Mouse (Mus musculus) R1 (cell line): ENCODE data around the gene Mthfr.

ENCODE experiments used
- DNase-seq: peaks from one replicate; pipeline ENCODE4 v3.0.0-alpha.2; 2018; ENCODE audit warnings: low read depth, low spot score

Gene Mthfr

DNA sequence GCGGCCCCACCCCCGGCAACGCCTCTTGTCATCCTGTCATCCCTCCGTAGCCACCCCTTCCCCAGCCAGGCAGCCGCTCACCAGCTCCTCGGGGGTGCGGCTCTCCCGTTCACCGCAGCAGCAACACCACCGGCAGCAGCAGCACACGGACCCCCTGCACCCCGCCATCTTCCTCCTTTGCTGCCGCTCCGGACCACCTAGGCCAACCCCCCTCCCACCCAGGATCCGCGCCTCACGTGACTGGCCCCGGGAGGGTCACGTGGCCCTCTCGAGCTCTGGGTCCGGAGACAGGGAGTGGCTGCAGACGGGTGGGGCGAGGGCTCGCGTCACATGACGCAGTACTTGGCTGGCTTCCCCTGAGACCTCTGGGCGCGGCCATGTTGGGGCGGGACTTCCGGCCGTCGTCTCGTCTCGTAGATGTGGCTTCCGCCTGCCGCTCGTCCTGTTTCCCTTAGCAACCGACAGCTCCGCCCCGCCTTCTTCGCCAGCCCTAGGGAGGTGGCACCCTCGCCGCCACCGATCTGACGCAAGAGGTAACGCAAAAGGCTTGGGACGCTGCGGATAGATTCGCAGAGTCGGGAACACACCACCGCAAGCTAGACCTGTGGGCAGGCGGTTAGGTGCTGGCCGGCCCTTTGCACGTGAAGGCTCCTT lies at the start of gene Mthfr, which contains the start of gene Clcn6:
Gene Mthfr, plus strand, starts transcription at position 478 of the 654 bp plus-strand sequence.
Gene Clcn6, minus strand, starts transcription at position 222 of the 654 bp plus-strand sequence.
- DNase-seq, result peak; percentile 99

DNA sequence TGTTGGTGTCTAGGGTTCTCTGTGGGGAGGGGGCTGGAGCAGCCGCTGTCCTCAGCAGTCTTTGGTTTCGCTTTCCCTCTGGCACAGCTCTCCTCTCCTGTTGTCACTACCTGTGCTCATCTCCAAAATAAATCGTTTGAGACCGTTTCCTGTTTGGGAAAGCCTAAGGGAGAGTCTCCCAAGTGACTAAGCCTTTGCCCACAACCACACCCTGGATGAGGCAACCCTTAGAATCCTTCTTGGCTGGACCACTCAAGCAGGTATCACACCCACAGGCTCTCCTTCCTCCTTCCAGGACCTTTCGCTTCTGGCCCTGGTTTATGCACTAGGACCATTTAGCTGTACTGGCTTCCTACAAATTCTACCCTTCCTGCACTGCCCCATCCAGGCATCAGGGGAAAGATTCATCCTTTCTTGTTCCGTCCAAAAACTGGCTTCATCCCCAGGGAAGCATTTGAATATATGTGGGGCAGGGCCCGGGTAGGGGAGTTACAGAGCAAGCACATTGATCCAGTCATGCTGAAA lies 45.2 kb upstream of the Mthfr start:
- no peak for DNase-seq

DNA sequence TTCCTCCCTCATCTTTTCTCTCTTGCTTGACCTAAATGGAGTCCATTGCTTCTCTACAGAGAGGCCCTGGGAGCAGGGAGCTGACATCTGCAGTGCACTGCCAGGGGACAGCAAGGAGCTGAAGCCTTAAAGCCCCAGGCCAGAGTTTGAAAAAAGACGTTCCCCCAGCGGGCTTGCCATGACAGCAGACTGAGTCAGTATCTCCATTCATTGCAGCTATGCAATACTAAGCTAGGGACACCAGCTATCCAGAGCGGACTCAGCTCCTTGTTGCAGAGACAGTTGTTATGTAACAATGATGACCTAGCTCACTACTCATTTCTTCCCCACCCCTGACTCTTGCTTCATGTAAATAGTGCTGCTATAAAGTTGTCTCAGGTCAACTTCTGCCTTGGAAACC lies 43.6 kb upstream of the Mthfr start:
- no peak for DNase-seq

DNA sequence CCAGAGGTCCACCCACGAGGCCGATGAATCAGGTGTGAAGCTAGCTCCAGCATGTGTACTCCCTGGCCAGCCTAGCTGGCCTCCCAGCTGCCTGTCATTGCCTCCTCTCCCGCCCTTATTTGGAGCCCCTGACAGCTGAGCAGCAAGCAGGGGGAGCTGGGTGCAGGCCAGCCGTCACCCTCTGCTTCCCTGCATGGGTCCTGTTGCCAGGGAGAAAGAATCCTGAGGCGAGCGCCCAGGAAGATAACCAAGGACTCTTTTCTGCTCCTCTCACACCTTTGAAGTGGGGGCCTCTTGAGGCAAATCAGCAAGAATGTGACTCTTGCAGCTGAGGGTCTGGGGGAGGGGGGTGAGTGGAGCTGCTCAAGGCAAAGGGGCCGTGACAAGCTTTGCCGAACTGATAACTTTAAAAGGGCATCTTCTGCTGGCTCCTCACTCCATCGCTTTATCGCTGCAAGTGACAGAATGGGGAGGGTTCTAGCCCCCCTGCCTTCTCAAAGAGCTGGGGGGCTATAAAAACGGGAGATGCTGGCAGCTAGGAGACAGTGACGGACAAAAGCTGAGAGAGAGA lies 38.6 kb upstream of the Mthfr start, which contains the start of gene Nppa:
Gene Nppa, plus strand, starts transcription at position 521 of the 571 bp plus-strand sequence.
- no peak for DNase-seq

DNA sequence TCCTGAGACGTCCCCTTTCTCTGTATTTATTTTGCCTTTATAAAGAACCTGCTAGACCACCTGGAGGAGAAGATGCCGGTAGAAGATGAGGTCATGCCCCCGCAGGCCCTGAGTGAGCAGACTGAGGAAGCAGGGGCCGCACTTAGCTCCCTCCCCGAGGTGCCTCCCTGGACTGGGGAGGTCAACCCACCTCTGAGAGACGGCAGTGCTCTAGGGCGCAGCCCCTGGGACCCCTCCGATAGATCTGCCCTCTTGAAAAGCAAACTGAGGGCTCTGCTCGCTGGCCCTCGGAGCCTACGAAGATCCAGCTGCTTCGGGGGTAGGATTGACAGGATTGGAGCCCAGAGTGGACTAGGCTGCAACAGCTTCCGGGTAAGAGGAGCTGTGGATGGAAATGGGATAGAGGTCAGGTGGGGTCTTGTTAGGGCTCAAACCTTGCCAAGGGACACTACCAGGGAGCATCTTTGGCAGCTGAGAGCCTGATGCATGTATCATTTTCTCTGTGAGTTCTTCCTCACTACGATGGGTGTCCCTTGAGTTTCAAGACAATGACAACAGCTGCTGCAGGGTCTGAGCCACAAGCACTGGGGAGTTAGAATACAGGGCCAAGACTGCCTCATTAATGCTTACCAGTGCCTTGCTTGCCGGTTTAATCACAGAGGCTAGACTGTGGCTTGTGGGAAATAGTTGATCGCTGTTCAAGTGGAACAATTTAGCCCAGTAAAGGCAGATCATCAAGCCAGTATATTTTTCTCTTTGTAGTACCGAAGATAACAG lies 37.7 kb upstream of the Mthfr start:
- DNase-seq, result no peak

DNA sequence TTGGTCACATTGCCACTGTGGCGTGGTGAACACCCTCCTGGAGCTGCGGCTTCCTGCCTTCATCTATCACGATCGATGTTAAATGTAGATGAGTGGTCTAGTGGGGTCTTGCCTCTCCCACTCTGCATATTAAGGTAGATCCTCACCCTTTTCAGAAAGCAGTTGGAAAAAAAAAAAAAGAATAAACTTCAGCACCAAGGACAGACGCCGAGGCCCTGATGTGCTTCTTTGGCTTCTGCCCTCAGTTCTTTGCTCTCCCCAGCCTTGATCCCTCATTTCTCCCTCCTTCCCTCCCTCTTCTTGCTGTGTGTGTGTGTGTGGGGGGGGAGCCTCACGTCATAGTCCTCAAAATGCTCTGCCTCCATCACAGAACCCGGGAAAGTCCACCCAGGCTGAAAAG lies 37.0 kb upstream of the Mthfr start:
- DNase-seq, result no peak

DNA sequence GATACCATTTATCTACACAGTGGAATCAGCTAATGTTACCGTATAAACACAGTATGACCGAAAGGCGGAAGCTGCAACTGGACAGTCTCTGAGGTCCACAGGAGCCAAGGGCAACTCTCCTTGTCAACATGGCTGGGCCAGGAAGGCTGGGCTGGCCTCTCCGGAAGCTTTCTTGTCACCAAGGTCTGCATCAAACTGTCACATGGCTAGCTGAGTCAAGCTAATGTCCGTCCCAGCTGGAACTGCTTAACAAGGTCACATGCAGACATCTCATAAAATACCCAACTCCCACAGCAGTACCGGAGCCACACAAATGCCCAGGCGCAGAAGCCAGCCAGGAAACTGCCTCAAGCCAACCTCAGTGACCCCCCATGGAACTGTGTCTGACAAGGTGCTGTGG lies 34.5 kb upstream of the Mthfr start:
- DNase-seq, result no peak

DNA sequence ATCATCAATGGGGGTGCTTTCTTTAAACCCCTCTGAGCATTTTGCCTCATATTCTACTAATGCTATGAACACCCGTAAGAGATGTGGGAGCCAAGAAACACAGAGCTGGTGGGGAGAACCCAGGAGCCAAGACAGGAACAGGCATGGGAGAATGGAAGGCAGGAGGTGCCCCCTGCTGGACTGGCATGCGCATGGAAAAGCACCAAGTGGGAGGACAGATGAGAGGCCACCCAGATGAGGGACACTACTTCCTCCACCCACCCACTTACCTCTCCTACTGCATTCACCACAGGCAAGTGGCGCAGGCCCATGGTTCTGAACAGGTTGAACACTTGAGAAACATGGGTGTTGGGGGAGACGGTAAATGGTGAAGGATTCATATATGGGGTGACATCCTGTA lies 30.5 kb upstream of the Mthfr start:
- no peak for DNase-seq

DNA sequence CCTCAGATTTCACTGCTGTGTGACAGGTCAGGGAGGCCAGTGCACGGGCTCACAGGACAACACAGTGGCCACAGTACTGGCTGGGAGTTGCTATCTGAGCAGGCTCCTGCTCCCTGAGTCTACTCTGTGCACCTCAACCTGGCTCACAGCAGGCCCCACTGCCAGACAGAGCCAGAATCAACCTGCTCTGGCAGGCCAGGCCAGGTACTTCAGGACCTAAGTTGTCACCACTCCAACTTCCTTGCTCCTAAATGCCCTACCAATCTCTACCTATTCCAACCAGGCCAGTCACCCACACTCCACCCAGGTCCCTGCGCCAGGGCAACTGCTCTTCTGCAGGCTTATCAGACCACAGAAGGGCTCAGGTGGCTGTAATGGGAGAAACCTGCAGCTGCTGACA lies 29.2 kb upstream of the Mthfr start:
- no peak for DNase-seq

DNA sequence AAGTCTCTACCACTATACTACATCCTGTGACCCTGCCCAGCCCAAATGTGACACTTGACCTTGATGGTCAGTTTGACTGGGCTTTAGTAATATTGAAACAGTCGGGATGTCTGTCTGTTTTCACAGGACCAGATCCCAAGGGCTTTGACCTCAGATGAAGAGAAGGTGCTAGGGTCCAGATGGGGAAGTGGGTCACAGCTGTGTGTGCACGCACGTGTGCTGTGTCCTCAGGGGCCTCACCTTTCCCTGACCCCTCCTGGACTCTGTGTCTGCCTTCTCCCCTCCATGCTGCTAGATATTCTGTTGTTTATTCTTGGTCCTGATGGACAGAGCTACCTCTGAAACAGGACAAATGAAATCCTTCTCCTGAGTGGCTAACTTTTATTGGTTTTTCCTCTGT lies 27.5 kb upstream of the Mthfr start:
- no peak for DNase-seq

DNA sequence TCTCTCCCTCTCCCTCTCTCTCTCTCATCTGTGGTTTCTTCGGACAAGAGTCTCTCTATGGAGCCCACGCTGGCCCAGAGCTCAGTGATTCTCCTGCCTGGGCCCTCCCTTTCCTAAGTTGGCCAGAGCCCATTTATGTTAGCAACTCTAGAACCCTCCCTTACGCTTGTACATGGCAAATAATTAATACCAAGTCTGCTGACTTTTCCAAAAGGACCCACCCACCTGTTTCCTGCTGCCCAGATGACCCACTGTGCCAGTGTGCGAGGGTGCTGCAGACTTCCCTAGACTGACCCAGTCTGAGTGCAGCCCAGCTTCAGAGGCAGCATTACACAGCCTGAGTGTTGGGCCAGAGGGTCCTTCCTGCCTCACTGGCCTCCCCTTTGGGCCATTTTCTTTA lies 26.7 kb upstream of the Mthfr start:
- DNase-seq, result no peak

DNA sequence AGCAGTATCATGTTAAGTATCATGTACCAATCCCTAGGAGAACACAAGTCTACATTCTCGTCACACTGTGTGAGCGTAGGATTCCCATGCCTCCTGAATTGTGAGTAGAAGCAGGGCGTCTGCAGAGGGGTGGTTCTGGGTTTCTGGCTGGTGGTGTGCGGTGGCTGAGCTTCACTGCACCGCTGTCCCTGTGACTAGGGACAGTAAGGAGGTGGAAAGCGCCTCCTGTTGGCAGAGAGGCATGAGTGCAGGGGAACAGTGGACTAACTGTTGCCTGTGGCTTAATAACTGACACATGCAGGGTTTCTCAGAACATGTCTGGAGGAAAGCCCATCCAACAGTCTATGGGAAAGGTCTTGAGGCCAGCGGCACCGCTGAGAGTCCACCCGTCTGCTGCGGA lies 23.5 kb upstream of the Mthfr start:
- peak; percentile 66 for DNase-seq

DNA sequence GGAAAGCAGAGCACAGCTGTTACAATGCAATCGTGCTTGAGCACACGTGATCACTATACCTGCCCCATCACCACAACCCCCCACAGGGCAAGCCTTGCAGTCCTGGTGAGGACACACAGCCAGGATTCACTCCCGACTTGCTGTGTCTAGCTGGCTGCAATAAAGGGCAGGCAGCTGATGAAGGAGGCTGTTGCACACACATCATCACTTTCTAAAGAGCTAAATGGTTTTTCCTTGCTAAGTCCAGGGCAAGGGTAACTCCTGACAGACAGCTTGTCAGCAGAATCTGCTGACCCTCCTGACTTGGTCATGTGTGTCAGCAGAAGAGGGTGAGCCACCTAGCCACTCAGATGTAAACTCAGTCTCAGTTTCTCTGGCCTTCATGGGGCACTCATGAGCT lies 21.9 kb upstream of the Mthfr start:
- DNase-seq, result no peak

DNA sequence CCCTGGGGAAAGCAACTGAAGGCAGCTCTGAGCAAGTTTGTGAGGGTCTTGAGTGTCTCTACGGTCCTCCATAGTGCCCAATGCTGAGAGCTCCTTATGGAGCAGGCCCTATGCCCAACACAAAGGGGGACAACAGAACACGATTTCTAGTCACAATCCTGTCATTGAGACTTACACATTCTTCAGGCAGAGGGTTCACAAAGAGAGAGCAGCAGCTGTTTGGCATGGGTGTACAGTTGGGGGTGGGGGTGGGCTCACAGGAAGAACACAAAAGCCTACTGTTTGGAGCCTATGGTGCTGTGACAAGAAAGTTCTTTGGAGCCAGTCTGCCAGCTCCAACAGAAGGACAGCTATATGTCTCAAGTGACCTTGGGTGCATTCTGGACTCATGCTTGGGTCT lies 20.5 kb upstream of the Mthfr start:
- no peak for DNase-seq

DNA sequence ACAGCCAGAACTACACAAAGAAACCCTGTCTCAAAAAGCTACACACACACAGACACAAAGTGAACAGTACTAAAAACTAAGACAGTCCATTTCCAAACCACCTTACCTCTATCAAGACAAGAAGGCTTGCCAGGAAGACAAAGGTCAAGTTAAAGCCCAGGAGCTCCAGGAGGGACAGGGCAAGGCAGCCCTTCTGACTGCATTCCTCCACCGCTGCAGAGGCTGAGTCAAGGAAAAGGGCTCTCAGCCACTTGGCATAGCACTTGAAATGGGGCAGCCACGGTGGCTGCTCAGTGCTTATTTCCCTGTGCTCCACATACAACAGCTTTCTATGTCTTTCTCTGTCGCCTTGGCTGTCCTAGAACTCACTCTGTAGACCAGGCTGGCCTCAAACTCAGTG lies 14.9 kb upstream of the Mthfr start:
- no peak for DNase-seq

DNA sequence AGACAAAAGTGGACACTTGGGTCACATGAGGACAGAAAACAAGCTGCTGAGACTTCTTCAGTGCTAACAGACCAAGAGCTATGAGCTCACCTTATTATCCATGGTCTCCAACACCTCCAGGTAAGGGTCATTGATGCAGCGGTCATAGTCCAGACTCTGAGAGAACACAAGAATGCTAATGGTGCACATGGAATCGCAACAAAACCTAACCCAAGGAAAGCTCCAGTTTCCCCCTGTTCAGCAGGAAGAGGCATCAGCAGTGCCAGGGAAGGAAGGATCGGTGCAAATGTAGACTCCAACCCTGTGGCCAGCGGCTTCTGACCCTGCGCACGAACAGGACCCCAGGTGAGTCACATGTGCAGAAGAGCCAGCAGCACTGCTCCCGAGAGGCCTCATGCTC lies 9.6 kb upstream of the Mthfr start:
- DNase-seq, result no peak

DNA sequence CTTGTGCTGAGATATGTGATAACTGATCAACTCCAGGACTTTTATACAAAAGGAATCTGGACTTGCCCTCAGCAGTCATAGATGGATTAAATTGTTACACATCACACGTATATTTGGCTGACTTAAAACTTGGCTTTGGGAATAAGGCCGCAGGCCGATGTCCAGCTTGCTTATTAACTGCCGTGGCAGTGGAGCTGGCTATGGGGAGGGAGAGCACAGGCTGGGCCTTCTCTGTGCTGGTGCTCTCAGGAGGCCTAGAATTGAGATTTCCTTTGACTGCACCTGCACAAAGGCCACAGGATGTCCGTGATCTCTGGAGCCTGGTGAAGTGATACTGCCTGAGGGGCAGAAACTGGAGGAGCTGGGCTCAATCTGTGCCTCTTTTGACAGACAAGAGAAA lies 8.4 kb upstream of the Mthfr start:
- DNase-seq, result no peak

DNA sequence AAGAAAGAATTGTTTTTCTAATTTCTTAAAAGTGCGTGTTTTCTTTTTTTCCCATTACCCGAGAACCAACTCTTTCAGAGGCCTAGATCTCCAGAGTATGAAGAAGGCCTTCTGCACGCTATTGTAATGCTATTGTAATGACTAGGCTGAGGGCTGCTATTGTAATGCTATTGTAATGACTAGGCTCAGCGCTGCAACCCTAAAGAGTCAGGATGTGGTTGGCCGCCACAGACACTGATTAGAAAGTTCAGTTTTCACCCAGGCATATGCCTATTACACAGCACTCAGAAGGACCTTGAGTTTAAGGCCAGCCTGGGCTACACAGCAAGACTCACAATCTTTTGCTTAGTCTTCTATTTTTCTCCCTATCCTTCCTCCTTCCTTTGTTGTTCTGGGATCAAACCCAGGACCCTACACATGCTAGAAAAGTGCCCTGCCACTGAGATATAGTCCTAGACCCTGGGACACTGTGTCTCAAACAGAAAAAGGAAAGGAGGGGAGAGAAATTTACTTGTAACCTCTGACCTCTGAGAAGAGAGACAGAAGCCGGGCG lies 4.9 kb upstream of the Mthfr start:
- peak; percentile 91 for DNase-seq

DNA sequence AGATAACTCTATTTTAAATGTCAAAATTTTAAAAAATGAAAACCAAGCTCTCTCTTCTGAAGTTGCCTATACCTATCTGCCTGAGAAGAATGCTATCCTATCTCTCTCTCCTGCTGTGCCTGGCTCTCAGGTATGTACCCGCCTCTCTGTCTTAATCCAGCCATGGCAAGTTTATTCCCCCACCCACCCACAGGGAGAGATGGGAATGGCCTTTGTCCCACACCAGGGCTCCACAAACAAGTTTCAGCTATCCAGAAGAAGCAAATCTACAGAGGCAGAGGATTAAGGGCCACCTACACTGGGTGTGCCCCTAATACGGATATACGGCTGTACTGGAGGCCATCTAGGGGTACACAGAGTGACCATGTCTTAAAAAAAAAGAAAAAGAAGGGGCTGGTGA lies 3.4 kb upstream of the Mthfr start:
- DNase-seq, result peak; percentile 52

DNA sequence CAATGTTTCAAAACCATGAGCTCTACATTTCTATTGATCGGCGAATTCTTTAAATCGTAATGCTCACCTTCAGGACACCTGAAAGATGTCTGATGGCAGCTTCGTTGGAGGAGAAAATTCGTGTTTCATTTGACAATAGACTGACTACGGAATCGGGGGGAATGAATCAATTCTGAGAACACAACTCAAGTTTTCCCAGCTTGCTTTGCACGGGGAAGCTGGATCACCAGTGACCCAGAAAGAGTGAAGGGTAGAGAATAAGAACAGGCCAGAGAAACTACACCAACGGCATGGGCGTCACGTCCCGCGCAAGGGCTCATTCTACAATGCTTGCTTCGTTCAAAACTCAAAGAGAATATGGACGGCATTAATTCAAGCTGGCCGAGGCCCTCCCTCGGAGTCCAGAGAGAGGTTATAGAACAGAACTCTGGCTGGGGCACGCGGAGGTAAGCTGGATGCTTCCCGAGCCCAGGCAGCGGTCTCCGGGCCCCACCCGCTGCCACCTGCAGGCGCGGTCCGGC lies 738 bp upstream of the Mthfr start:
- DNase-seq, result no peak

DNA sequence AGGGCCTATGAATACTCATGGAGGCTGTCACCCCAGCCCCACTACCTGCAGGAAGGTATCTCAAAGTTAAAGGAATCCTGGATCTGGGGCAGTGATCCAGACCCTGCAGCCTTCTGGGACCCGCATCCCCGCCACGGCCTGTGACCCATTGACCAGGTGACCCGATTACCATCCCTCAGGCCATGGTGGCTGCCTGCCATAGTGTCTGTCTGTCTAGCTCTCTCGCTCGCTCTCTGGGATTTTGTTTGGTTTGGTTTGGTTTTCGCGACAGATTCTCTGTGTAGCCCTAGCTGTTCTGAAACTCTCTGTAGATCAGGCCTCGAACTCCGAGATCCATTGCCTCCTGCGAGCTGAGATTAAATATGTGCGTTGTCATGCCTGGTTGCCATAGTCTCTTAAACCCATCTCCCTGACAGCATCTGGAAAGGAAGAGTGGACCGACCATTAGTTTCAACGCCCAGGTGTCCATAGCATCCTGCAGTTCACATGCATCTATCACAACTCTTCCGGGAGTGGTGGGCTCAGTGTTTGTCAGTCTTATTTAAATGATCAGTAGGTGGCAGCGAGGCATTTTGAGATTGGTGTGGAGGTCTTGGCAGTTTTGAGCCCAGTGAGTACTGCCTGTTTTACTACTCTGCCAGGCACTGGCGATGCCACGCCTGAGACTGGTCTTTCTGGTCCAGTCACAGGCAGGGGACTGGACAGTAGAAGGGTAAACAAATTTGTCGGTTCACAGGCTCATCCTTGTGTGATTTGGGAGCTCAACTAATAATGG lies 564 bp downstream of the Mthfr start:
- DNase-seq, result no peak
